Comparison of ENCODE assay signal across 1 mouse cellular context in genomic region chr4:151955791-151956190, GRCm38 (mm10).
A peak's percentile ranks its signal among the peaks of the same experiment; 100 is the strongest.
TF ChIP-seq lines count a peak whose summit lies in the region.

No protein-coding gene starts in this region.

TF ChIP-seq in ES-E14, 5 proteins besides CTCF, POLR2A, EP300 and RAD21:
- TF ChIP-seq HCFC1 (IDR thresholded peaks at IDR 0.05; ENCODE audit: borderline replicate concordance, insufficient read depth, low read length): no peak
- no peak for TF ChIP-seq CHD2 (IDR thresholded peaks at IDR 0.05; ENCODE audit: low read depth, low read length)
- no peak for TF ChIP-seq ZC3H11A (IDR thresholded peaks at IDR 0.05; ENCODE audit: borderline replicate concordance, low read depth, low read length)
- peak; percentile 87 for TF ChIP-seq ZNF384 (IDR thresholded peaks at IDR 0.05; ENCODE audit: low read depth, low read length)
